Mouse (Mus musculus) brain, embryonic 14.5 days (tissue): ENCODE data around the gene Alk. TPM values are rescaled to one million over a fixed set of nuclear protein-coding genes. Genes with fewer than 3 reads are reported as not detected.

Experiments used
- DNase-seq: peaks from one replicate; pipeline ENCODE4 v3.0.0-alpha.2; 2011; ENCODE audit warnings: low read depth
- CTCF ChIP-seq: fragments of 200-500 bp; IDR thresholded peaks from 2 replicates; pipeline ENCODE4 v1.5.1; 2012; ENCODE audit warnings: inconsistent platforms, mild to moderate bottlenecking, moderate library complexity, borderline replicate concordance; ENCODE audit not compliant: insufficient read depth, insufficient read length; ENCODE audit errors: extremely low read depth
- POLR2A ChIP-seq: fragments of 200-500 bp; IDR thresholded peaks from 2 replicates; pipeline ENCODE4 v1.6.1; 2012; ENCODE audit warnings: mild to moderate bottlenecking, inconsistent platforms, borderline replicate concordance; ENCODE audit not compliant: poor library complexity, insufficient read depth, insufficient read length, severe bottlenecking; ENCODE audit errors: extremely low read depth
- polyA plus RNA-seq: library from polyadenylated mRNA; depleted of rRNA; stranded (reverse); fragments of >200 nt; gene quantifications from 2 replicates; pipeline ENCODE4 v1.2.3, GENCODE M21; 2012

The Alk gene
- polyA plus RNA-seq, 1 experiment: 3.7 TPM

- peak; percentile 82 for DNase-seq
Observed at GRCm38 (mm10) chr17:72571379-72571778, 33.0 kb downstream of the Alk start.

GRCm38 (mm10) chr17:72569491-72569890 is 34.9 kb downstream of the Alk start:
- TF ChIP-seq POLR2A (no peak), CTCF (no peak)
- peak; percentile 66 for DNase-seq

More at GRCm38 (mm10) chr17:72571379-72571778, 33.0 kb downstream of the Alk start:
- no peak for TF ChIP-seq CTCF
- TF ChIP-seq POLR2A: no peak

GRCm38 (mm10) chr17:72563423-72563822 is 41.0 kb downstream of the Alk start:
- no peak for DNase-seq
- TF ChIP-seq POLR2A (no peak), CTCF (no peak)

GRCm38 (mm10) chr17:72561471-72561870 is 43.0 kb downstream of the Alk start:
- peak; percentile 80 for DNase-seq
- TF ChIP-seq CTCF: no peak
- TF ChIP-seq POLR2A: no peak

GRCm38 (mm10) chr17:72560771-72561170 is 43.7 kb downstream of the Alk start:
- DNase-seq: no peak
- TF ChIP-seq CTCF: no peak
- TF ChIP-seq POLR2A: no peak

- TF ChIP-seq CTCF: no peak
- no peak for TF ChIP-seq POLR2A
- DNase-seq: no peak
Observed at GRCm38 (mm10) chr17:72557029-72557735, 47.2 kb downstream of the Alk start.

- TF ChIP-seq CTCF (no peak), POLR2A (no peak)
- no peak for DNase-seq
Observed at GRCm38 (mm10) chr17:72546274-72546673, 58.2 kb downstream of the Alk start.

GRCm38 (mm10) chr17:72535304-72535703 is 69.1 kb downstream of the Alk start:
- no peak for TF ChIP-seq POLR2A
- TF ChIP-seq CTCF: no peak
- DNase-seq: no peak

GRCm38 (mm10) chr17:72532266-72532665 is 72.2 kb downstream of the Alk start:
- DNase-seq: no peak
- TF ChIP-seq POLR2A (no peak), CTCF (no peak)

GRCm38 (mm10) chr17:72528481-72528880 is 75.9 kb downstream of the Alk start:
- TF ChIP-seq POLR2A (no peak), CTCF (no peak)

GRCm38 (mm10) chr17:72527481-72527880 is 76.9 kb downstream of the Alk start:
- TF ChIP-seq POLR2A: no peak
- no peak for DNase-seq

More at GRCm38 (mm10) chr17:72528481-72528880, 75.9 kb downstream of the Alk start:
- no peak for DNase-seq

GRCm38 (mm10) chr17:72526356-72526755 is 78.1 kb downstream of the Alk start:
- DNase-seq: no peak
- TF ChIP-seq POLR2A: no peak
- no peak for TF ChIP-seq CTCF
